Mouse (Mus musculus): ENCODE data around the gene Usp54. TPM values are rescaled to one million over a fixed set of nuclear protein-coding genes. Genes with fewer than 3 reads are reported as not detected.

Gene Usp54
- polyA plus RNA-seq, 1 experiment from 2014 or later: 9.9 TPM

DNA sequence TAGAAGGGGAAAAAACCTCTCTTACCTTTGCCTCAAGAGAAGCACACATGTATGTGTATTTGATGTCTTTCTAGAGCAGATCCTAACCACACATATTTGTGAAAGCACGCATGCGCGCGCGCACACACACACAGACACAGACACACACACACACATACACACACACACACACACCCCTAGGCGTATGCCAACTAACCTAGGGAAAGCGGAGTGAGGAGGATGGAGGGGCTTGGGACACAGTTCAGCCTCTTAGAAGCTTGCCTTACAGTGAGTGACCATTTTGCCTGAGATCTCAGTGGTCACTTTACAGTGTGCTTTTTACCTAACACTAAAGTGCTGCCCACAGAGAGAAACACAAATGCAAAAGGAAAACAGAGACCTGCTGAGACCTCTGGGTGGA, 18.8 kb upstream of the Usp54 start:
- no peak for ATAC-seq (ENCODE audit: low FRiP score)
- H3K4me3 ChIP-seq (ENCODE audit: low read depth, low read length): no peak overlapping the region
- no peak overlapping the region for H3K27ac ChIP-seq (ENCODE audit: low read depth, low read length)
- 0 out of 2 replicates have a peak, but pooled peaks cover 2% of the 10 kb centered on the region for H3K4me1 ChIP-seq (replicated peaks; ENCODE audit: control insufficient read depth, insufficient read depth, low read length)
- H3K4me2 ChIP-seq (replicated peaks; ENCODE audit: low read depth, low read length): no peak overlapping the region
- H3K27me3 ChIP-seq (ENCODE audit: control insufficient read depth, insufficient read depth, low read length): peaks cover 6% of the 10 kb centered on the region
- H3K9ac ChIP-seq (ENCODE audit: low read depth, low read length): no peak overlapping the region
- H3K9me3 ChIP-seq (ENCODE audit: control insufficient read depth, low read length): no peaks in the 10 kb centered on the region
- WGBS: 98% methylated on average over 7 of the region's 7 CpGs
- no peaks in the 10 kb centered on the region for H3K36me3 ChIP-seq (ENCODE audit: control insufficient read depth, insufficient read depth, low read length)
- no peak for DNase-seq (ENCODE audit: low spot score)

DNA sequence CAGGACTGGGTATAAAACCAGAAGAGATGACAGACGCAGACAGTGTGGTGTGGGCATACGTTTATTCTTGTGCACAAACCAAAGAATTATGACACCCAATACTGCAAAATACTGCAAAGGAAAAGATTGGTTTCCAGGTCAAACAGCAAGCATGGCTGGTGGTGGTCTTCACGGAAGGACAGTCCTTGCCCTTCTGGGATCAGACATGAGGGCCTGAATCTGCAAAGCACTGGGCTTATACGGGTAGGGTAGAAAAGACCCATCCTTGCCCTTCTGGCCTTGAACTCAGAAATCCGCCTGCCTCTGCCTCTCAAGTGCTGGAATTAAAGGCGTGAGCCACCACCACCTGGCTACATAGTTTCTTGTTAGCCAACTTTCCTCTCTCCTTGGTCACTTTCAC, 18.0 kb upstream of the Usp54 start:
- Histone ChIP-seq H3K4me2 (replicated peaks; ENCODE audit: low read depth, low read length) (no peak overlapping the region), H3K9me3 (ENCODE audit: control insufficient read depth, low read length) (no peaks in the 10 kb centered on the region), H3K27me3 (ENCODE audit: control insufficient read depth, insufficient read depth, low read length) (peaks cover 6% of the 10 kb centered on the region), H3K4me1 (replicated peaks; ENCODE audit: control insufficient read depth, insufficient read depth, low read length) (0 out of 2 replicates have a peak, but pooled peaks cover 2% of the 10 kb centered on the region), H3K9ac (ENCODE audit: low read depth, low read length) (no peak overlapping the region), H3K27ac (ENCODE audit: low read depth, low read length) (no peak overlapping the region), H3K36me3 (ENCODE audit: control insufficient read depth, insufficient read depth, low read length) (no peaks in the 10 kb centered on the region), H3K4me3 (ENCODE audit: low read depth, low read length) (no peak overlapping the region)
- WGBS: 88% methylated on average over 6 of the region's 6 CpGs
- ATAC-seq (ENCODE audit: low FRiP score) (no peak), DNase-seq (ENCODE audit: low spot score) (no peak)

DNA sequence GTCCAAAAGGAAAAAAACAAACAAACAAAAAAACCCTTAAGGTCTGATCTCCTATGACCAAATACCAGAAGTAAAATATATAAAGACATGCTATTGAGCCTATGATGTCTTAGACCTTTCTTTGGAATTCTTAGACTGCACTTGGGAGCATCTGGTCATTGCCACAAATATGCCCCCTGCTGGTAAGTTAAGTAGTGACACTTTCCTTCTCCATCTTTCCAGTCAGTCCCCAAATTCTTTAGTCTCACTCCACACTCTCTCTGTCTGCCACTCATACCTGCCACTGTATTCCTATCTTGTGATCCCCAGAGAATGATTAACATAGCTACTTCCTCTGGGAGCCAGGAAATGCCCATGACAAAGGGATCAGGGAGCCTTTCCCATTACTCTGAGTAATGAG, 17.5 kb upstream of the Usp54 start:
- peaks cover 6% of the 10 kb centered on the region for H3K27me3 ChIP-seq (ENCODE audit: control insufficient read depth, insufficient read depth, low read length)
- H3K4me3 ChIP-seq (ENCODE audit: low read depth, low read length): no peak overlapping the region
- H3K4me2 ChIP-seq (replicated peaks; ENCODE audit: low read depth, low read length): no peak overlapping the region
- H3K36me3 ChIP-seq (ENCODE audit: control insufficient read depth, insufficient read depth, low read length): no peaks in the 10 kb centered on the region
- ATAC-seq (ENCODE audit: low FRiP score) (no peak), DNase-seq (ENCODE audit: low spot score) (peak; percentile 61)
- H3K9ac ChIP-seq (ENCODE audit: low read depth, low read length): no peak overlapping the region
- no peaks in the 10 kb centered on the region for H3K9me3 ChIP-seq (ENCODE audit: control insufficient read depth, low read length)
- no peak overlapping the region for H3K27ac ChIP-seq (ENCODE audit: low read depth, low read length)
- H3K4me1 ChIP-seq (replicated peaks; ENCODE audit: control insufficient read depth, insufficient read depth, low read length): 0 out of 2 replicates have a peak, but pooled peaks cover 2% of the 10 kb centered on the region

DNA sequence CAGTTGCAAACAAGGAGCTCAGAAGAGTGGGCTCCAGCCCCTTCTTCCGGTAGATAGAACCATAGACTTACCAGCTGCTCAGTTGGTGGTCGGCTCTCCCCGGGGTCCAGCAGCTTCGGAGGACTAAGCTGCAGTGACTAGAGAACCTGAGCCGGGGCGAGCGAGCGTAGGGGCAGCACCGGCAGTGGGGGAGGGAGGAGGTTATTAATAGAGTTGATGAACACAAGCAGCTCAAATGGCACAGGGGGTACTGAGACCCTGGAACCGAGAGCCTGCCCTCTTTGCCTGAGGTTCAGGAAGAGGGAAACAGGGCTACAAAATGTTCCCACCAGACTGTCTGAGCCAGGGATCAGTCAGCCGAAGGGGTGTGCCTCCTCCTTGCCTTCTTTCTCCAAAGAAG, 15.5 kb upstream of the Usp54 start, which contains the start of gene Myoz1:
Gene Myoz1 (minus strand): TSS at position 180 of the 400 bp plus-strand sequence.
- no peak for DNase-seq (ENCODE audit: low spot score)
- Histone ChIP-seq H3K9ac (ENCODE audit: low read depth, low read length) (no peak within 1 kb of the TSS), H3K4me2 (replicated peaks; ENCODE audit: low read depth, low read length) (no peak within 1 kb of the TSS), H3K9me3 (ENCODE audit: control insufficient read depth, low read length) (no peaks in the 10 kb centered on the region), H3K36me3 (ENCODE audit: control insufficient read depth, insufficient read depth, low read length) (no peaks in the 10 kb centered on the region), H3K4me1 (replicated peaks; ENCODE audit: control insufficient read depth, insufficient read depth, low read length) (no peaks in the 10 kb centered on the region), H3K27ac (ENCODE audit: low read depth, low read length) (no peak within 1 kb of the TSS), H3K4me3 (ENCODE audit: low read depth, low read length) (no peak within 1 kb of the TSS), H3K27me3 (ENCODE audit: control insufficient read depth, insufficient read depth, low read length) (no peaks in the 10 kb centered on the region)
- no peak for ATAC-seq (ENCODE audit: low FRiP score)
- 41% methylated on average over 11 of the region's 11 CpGs for WGBS

DNA sequence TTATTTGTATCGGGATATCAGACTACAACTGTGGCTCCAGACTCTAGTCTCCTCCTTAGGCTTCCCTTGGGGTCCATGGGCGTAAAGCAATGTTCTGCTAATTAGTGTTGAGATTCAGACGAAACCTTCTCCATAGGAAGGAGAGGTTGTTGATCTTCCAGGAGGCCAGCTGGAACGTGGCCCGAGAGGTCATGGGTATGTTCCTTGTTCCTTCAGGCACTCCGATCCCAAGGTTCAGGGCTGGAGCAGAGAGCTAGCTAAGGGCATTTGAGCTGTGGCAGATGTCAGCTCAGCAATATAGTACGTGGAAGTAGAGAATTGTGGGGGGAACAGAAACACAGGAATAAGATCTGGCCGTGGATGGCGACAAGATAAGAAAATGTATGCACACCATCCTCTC, 14.9 kb upstream of the Usp54 start:
- no peaks in the 10 kb centered on the region for H3K36me3 ChIP-seq (ENCODE audit: control insufficient read depth, insufficient read depth, low read length)
- no peaks in the 10 kb centered on the region for H3K4me1 ChIP-seq (replicated peaks; ENCODE audit: control insufficient read depth, insufficient read depth, low read length)
- no peak overlapping the region for H3K27ac ChIP-seq (ENCODE audit: low read depth, low read length)
- no peak overlapping the region for H3K4me3 ChIP-seq (ENCODE audit: low read depth, low read length)
- H3K27me3 ChIP-seq (ENCODE audit: control insufficient read depth, insufficient read depth, low read length): no peaks in the 10 kb centered on the region
- no peak overlapping the region for H3K9ac ChIP-seq (ENCODE audit: low read depth, low read length)
- no peaks in the 10 kb centered on the region for H3K9me3 ChIP-seq (ENCODE audit: control insufficient read depth, low read length)
- no peak overlapping the region for H3K4me2 ChIP-seq (replicated peaks; ENCODE audit: low read depth, low read length)
- 78% methylated on average over 9 of the region's 9 CpGs for WGBS
- DNase-seq (ENCODE audit: low spot score) (no peak), ATAC-seq (ENCODE audit: low FRiP score) (no peak)

DNA sequence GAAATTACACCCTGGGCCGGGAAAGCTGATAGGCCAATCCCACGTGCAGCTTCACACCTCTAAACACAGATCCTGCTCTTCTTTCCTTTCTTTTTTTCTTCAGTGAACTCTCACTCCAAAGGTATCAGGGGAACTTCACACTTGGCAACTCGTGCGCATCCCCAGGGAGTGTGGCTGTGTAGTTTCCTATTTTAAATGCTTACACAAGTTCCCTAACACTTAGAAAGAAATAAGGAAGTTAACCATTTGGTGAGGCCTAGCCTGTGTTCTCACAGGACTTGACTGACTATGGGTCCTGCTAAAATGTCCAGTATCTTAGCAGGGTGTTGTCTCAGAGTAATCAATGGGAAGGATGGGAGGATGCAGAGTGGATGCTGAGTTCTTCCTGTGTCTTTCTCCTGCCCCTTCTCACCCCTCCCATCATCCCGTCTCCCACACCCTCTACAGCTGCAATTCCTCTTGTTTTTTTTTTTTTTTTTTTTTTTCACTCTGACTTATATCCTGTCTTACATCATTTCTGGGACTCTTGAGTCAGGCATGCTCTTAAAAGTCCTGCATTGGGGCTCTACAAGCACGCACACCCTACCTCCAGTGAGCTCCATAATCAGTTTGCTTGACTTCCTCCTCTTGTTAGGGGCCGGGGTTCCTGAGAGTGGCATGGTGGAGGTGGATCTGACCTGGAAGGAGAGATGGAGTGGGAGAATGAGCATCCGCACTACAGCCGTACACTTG, 14.0 kb upstream of the Usp54 start:
- WGBS: 78% methylated on average over 9 of the region's 9 CpGs
- no peak overlapping the region for H3K4me2 ChIP-seq (replicated peaks; ENCODE audit: low read depth, low read length)
- H3K9ac ChIP-seq (ENCODE audit: low read depth, low read length): no peak overlapping the region
- H3K9me3 ChIP-seq (ENCODE audit: control insufficient read depth, low read length): no peaks in the 10 kb centered on the region
- no peaks in the 10 kb centered on the region for H3K36me3 ChIP-seq (ENCODE audit: control insufficient read depth, insufficient read depth, low read length)
- no peak overlapping the region; the same call in 1 of the 2 replicates for H3K27ac ChIP-seq (ENCODE audit: low read depth, low read length)
- no peaks in the 10 kb centered on the region for H3K27me3 ChIP-seq (ENCODE audit: control insufficient read depth, insufficient read depth, low read length)
- DNase-seq (ENCODE audit: low spot score) (no peak), ATAC-seq (ENCODE audit: low FRiP score) (no peak)
- no peak overlapping the region for H3K4me3 ChIP-seq (ENCODE audit: low read depth, low read length)
- H3K4me1 ChIP-seq (replicated peaks; ENCODE audit: control insufficient read depth, insufficient read depth, low read length): no peaks in the 10 kb centered on the region

DNA sequence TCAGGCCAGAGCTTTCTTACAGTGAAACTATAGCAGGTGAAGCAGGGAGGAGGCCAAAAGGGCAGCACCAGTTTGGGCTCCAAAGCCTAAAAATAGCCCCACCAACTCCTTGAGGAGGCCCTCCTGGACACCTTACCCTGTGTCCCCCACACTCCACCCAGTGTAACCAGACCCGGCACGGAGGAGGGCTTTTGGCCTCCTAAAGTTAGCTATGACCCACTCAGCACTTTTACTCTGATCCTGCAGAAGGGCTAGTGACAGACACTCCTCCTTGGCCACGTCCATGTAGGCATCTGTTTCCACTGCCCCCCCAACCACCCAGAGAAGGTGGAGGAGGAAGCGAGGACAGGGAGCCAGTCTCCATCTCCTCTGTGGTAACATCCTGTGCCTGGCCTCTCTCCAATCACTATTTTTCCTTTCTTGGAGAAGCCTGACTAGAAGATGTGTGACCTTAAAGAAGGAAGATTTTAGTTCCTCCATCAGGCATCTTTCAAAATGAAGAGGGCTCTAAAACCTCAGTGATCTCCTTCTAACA, 10.9 kb upstream of the Usp54 start:
- Histone ChIP-seq H3K4me2 (replicated peaks; ENCODE audit: low read depth, low read length) (no peak overlapping the region), H3K36me3 (ENCODE audit: control insufficient read depth, insufficient read depth, low read length) (no peaks in the 10 kb centered on the region), H3K4me3 (ENCODE audit: low read depth, low read length) (no peak overlapping the region), H3K9ac (ENCODE audit: low read depth, low read length) (no peak overlapping the region), H3K4me1 (replicated peaks; ENCODE audit: control insufficient read depth, insufficient read depth, low read length) (no peaks in the 10 kb centered on the region), H3K27me3 (ENCODE audit: control insufficient read depth, insufficient read depth, low read length) (no peaks in the 10 kb centered on the region), H3K9me3 (ENCODE audit: control insufficient read depth, low read length) (no peaks in the 10 kb centered on the region), H3K27ac (ENCODE audit: low read depth, low read length) (no peak overlapping the region)
- no peak for ATAC-seq (ENCODE audit: low FRiP score)
- no peak for DNase-seq (ENCODE audit: low spot score)
- 60% methylated on average over 4 of the region's 4 CpGs for WGBS

DNA sequence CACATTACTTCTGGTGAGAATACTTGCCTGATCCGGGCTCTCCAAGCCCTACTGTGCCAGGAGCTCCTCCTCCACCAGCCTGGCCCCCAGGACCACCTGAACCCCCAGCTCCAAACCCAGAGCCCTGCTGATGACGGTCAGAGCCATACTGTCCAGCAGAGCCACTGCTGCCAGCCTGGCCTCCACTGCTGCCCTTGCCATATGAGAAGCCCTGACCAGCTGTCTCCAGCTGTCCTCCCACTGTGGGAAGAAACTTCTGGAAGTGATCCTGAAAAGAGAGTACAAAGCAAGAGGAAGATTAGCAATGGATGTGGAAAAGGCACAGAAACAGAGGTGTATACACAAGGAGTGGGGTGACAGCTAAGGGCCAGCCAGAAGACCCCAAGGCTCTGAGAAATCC, 10.1 kb upstream of the Usp54 start:
- Histone ChIP-seq H3K4me2 (replicated peaks; ENCODE audit: low read depth, low read length) (no peak overlapping the region), H3K27me3 (ENCODE audit: control insufficient read depth, insufficient read depth, low read length) (no peaks in the 10 kb centered on the region), H3K4me1 (replicated peaks; ENCODE audit: control insufficient read depth, insufficient read depth, low read length) (no peaks in the 10 kb centered on the region), H3K4me3 (ENCODE audit: low read depth, low read length) (no peak overlapping the region), H3K36me3 (ENCODE audit: control insufficient read depth, insufficient read depth, low read length) (no peaks in the 10 kb centered on the region), H3K9ac (ENCODE audit: low read depth, low read length) (no peak overlapping the region), H3K9me3 (ENCODE audit: control insufficient read depth, low read length) (no peaks in the 10 kb centered on the region), H3K27ac (ENCODE audit: low read depth, low read length) (no peak overlapping the region)
- 70% methylated on average over 2 of the region's 2 CpGs for WGBS
- DNase-seq (ENCODE audit: low spot score) (no peak), ATAC-seq (ENCODE audit: low FRiP score) (no peak)

DNA sequence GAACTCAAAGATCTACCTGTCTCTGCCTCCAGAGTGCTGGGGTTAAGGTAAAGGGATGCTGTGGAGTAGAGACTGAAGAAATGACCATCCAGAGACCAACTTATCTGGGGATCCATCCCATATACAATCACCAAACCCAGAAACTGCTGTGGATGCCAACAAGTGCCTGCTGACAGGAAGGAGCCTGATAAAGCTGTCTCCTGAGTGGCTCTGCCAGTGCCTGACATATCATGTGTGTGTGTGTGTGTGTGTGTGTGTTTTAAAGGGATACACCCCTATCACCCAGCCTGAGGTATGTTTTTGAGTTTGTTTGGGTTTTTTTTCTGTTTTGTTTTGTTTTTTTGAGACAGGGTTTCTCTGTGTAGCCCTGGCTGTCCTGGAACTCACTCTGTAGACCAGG, 5.5 kb upstream of the Usp54 start:
- Histone ChIP-seq H3K36me3 (ENCODE audit: control insufficient read depth, insufficient read depth, low read length) (no peaks in the 10 kb centered on the region), H3K9ac (ENCODE audit: low read depth, low read length) (no peak overlapping the region), H3K4me1 (replicated peaks; ENCODE audit: control insufficient read depth, insufficient read depth, low read length) (no peaks in the 10 kb centered on the region), H3K4me2 (replicated peaks; ENCODE audit: low read depth, low read length) (no peak overlapping the region), H3K9me3 (ENCODE audit: control insufficient read depth, low read length) (no peaks in the 10 kb centered on the region), H3K27ac (ENCODE audit: low read depth, low read length) (no peak overlapping the region), H3K27me3 (ENCODE audit: control insufficient read depth, insufficient read depth, low read length) (no peaks in the 10 kb centered on the region), H3K4me3 (ENCODE audit: low read depth, low read length) (no peak overlapping the region)
- no peak for ATAC-seq (ENCODE audit: low FRiP score)
- DNase-seq (ENCODE audit: low spot score): no peak

Measured in hindbrain, embryonic 11.5 days (tissue).